Mouse (Mus musculus) heart, postnatal 0 days (tissue): ENCODE data around the gene Eme2. TPM values are rescaled to one million over a fixed set of nuclear protein-coding genes. Genes with fewer than 3 reads are reported as not detected.

Experiments used
- ATAC-seq: fragments of 200-750 bp; cut with Nextera tagmentation; 2 replicates; pipeline ENCODE4 v1.8.0; 2017; ENCODE audit warnings: low read depth, moderate number of reproducible peaks, moderate library complexity; ENCODE audit not compliant: insufficient read depth
- DNase-seq: peaks from one replicate; pipeline ENCODE4 v3.0.0-alpha.2; 2016; ENCODE audit warnings: low spot score
- H3K27ac ChIP-seq: fragments of 300-500 bp; sonication (generic); 2 replicates; pipeline ENCODE4 v1.5.1; 2014; ENCODE audit warnings: low read depth, mild to moderate bottlenecking
- H3K27me3 ChIP-seq: fragments of 300-500 bp; sonication (generic); 2 replicates; pipeline ENCODE4 v1.6.1; 2014; ENCODE audit warnings: low read length, mixed read lengths; ENCODE audit not compliant: control insufficient read depth, insufficient read depth
- H3K36me3 ChIP-seq: fragments of 300-500 bp; sonication (generic); replicated peaks from 2 replicates; pipeline ENCODE4 v1.6.1; 2014; ENCODE audit warnings: low read length, mixed read lengths; ENCODE audit not compliant: control insufficient read depth, insufficient read depth
- H3K4me1 ChIP-seq: fragments of 300-500 bp; sonication (generic); 2 replicates; pipeline ENCODE4 v1.6.1; 2014; ENCODE audit warnings: antibody characterized with exemption; ENCODE audit not compliant: control insufficient read depth, insufficient read depth
- H3K4me2 ChIP-seq: fragments of 300-500 bp; sonication (generic); 2 replicates; pipeline ENCODE4 v1.6.1; 2014; ENCODE audit warnings: low read depth, mild to moderate bottlenecking, low read length, moderate library complexity
- H3K4me3 ChIP-seq: fragments of 300-500 bp; sonication (generic); 2 replicates; pipeline ENCODE4 v1.5.1; 2014; ENCODE audit warnings: low read depth, low read length
- H3K9ac ChIP-seq: fragments of 300-500 bp; sonication (generic); replicated peaks from 2 replicates; pipeline ENCODE4 v1.6.1; 2014; ENCODE audit warnings: low read depth, low read length, mixed read lengths
- H3K9me3 ChIP-seq: fragments of 300-500 bp; sonication (generic); replicated peaks from 2 replicates; pipeline ENCODE4 v1.6.1; 2016; ENCODE audit warnings: low read length; ENCODE audit not compliant: control insufficient read depth
- CTCF ChIP-seq: IDR thresholded peaks from 2 replicates; pipeline ENCODE4 v1.5.1; 2016; ENCODE audit warnings: antibody characterized with exemption, control low read depth, low read depth
- EP300 ChIP-seq: IDR thresholded peaks from 2 replicates; pipeline ENCODE4 v1.6.1; 2016; ENCODE audit warnings: antibody characterized with exemption, low read depth
- WGBS: fragments of 180-500 bp; shearing (Covaris S2); extraction: QIAGEN DNeasy Blood & Tissue Kit; methylation state at CpG from one replicate; pipeline ENCODE4 v1.1.7; 2014; 5-methylcytosine and 5-hydroxymethylcytosine counted together
- polyA plus RNA-seq: library from polyadenylated mRNA; unstranded; fragments of >200 nt; fragmentation: Nextera tagmentation; extraction: Ambion mirVana; gene quantifications from 2 replicates; pipeline ENCODE4 v1.2.1, GENCODE M21; 2015
- total RNA-seq: library from RNA; depleted of rRNA; stranded (reverse); fragments of >200 nt; gene quantifications from 2 replicates; pipeline ENCODE4 v1.2.3, GENCODE M21; 2014; ENCODE audit warnings: low replicate concordance

Eme2 gene
- total and polyA plus RNA-seq, 2 experiments from 2014 or later = 15.5 to 28.2 TPM

- H3K4me2 ChIP-seq = no peak overlapping the region
- no peak overlapping the region for H3K4me3 ChIP-seq
- no peaks in the 10 kb centered on the region for H3K9me3 ChIP-seq
- H3K9ac ChIP-seq = no peak overlapping the region
- TF ChIP-seq EP300 (no peak), CTCF (no peak)
- peaks cover 61% of the 10 kb centered on the region for H3K36me3 ChIP-seq
- ATAC-seq (no peak), DNase-seq (no peak)
- no peaks in the 10 kb centered on the region for H3K27me3 ChIP-seq
- 90% methylated on average over 13 of the region's 13 CpGs for WGBS
- H3K27ac ChIP-seq = no peak overlapping the region
- H3K4me1 ChIP-seq = peaks cover 2% of the 10 kb centered on the region; the same call in 1 of the 2 replicates
These were observed 38.3 kb downstream of the Eme2 start for GRCm38 (mm10) chr17:24856589-24856988.

GRCm38 (mm10) chr17:24855838-24856464 lies 38.9 kb downstream of the Eme2 start:
- Histone ChIP-seq H3K4me2 (no peak overlapping the region), H3K9me3 (no peaks in the 10 kb centered on the region), H3K27me3 (no peaks in the 10 kb centered on the region), H3K27ac (no peak overlapping the region), H3K36me3 (peaks cover 54% of the 10 kb centered on the region), H3K9ac (no peak overlapping the region), H3K4me1 (peaks cover 9% of the 10 kb centered on the region), H3K4me3 (no peak overlapping the region)
- 71% methylated on average over 3 of the region's 3 CpGs for WGBS
- ATAC-seq = no peak
- no peak for DNase-seq
- no peak for TF ChIP-seq CTCF
- no peak for TF ChIP-seq EP300

GRCm38 (mm10) chr17:24851381-24852125 lies 43.3 kb downstream of the Eme2 start:
- 81% methylated on average over 10 of the region's 10 CpGs for WGBS
- peak overlapping the region; percentile 89 for H3K4me2 ChIP-seq
- 0 out of 2 replicates have a peak overlapping the region, but pooled peaks have one; percentile 58 for H3K9ac ChIP-seq
- no peak overlapping the region for H3K27ac ChIP-seq
- peaks cover 28% of the 10 kb centered on the region for H3K36me3 ChIP-seq
- no peaks in the 10 kb centered on the region for H3K9me3 ChIP-seq
- ATAC-seq (no peak), DNase-seq (no peak)
- TF ChIP-seq CTCF (no peak), EP300 (no peak)
- peak overlapping the region; percentile 65 for H3K4me3 ChIP-seq
- H3K4me1 ChIP-seq = peaks cover 15% of the 10 kb centered on the region
- no peaks in the 10 kb centered on the region for H3K27me3 ChIP-seq

GRCm38 (mm10) chr17:24850773-24851127 lies 44.1 kb downstream of the Eme2 start:
- H3K27ac ChIP-seq = peak overlapping the region; percentile 93
- DNase-seq (no peak), ATAC-seq (no peak)
- peaks cover 24% of the 10 kb centered on the region for H3K36me3 ChIP-seq
- no peaks in the 10 kb centered on the region for H3K9me3 ChIP-seq
- H3K9ac ChIP-seq = peak overlapping the region; percentile 58
- TF ChIP-seq CTCF (no peak), EP300 (no peak)
- H3K27me3 ChIP-seq = no peaks in the 10 kb centered on the region
- H3K4me3 ChIP-seq = peak overlapping the region; percentile 65
- H3K4me1 ChIP-seq = peaks cover 15% of the 10 kb centered on the region
- peak overlapping the region; percentile 89 for H3K4me2 ChIP-seq
- WGBS = 1% methylated on average over 20 of the region's 20 CpGs

- peak within 1 kb of the TSS; percentile 93 for H3K27ac ChIP-seq
- peaks cover 17% of the 10 kb centered on the region for H3K4me1 ChIP-seq
- TF ChIP-seq EP300 = peak; percentile 76
- no peak for TF ChIP-seq CTCF
- H3K9ac ChIP-seq = peak within 1 kb of the TSS; percentile 72
- no peaks in the 10 kb centered on the region for H3K27me3 ChIP-seq
- peaks cover 24% of the 10 kb centered on the region for H3K36me3 ChIP-seq
- peak within 1 kb of the TSS; percentile 89 for H3K4me2 ChIP-seq
- peak; percentile 99 for DNase-seq
- under 1% methylated on average over 58 of the region's 58 CpGs for WGBS
- H3K9me3 ChIP-seq = no peaks in the 10 kb centered on the region
- ATAC-seq = peak; percentile 96
- H3K4me3 ChIP-seq = peak within 1 kb of the TSS; percentile 65
These were observed 44.7 kb downstream of the Eme2 start, which contains the start of gene Fahd1 for GRCm38 (mm10) chr17:24850065-24850772. Gene Fahd1, minus strand, starts transcription at chr17:24850364.
